Mouse (Mus musculus): ENCODE data around the gene Setd1a.

The Setd1a gene

DNA sequence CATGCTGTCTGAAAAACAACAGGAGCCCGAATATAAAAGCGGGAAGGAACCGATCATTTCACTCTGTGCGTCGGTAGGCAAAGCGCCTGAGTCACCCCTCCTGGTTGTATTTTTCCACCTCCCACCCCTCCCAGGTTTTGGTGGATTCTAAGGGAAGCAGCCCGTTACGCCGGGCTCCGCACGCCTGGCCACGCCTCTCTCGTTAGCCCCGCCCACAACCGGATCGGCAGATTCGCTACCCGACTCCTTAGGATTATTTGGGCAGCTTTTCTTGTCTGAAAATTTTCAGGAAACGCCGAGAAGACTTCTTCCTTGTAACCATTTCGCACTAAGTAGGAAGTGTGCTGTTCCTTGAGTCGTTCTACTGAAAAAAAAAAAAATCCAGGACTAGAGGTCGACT lies at the start of gene Setd1a:
Gene Setd1a (plus strand): TSS at position 245 of the 400 bp plus-strand sequence.
- WGBS: under 1% methylated on average over 23 of the region's 23 CpGs

DNA sequence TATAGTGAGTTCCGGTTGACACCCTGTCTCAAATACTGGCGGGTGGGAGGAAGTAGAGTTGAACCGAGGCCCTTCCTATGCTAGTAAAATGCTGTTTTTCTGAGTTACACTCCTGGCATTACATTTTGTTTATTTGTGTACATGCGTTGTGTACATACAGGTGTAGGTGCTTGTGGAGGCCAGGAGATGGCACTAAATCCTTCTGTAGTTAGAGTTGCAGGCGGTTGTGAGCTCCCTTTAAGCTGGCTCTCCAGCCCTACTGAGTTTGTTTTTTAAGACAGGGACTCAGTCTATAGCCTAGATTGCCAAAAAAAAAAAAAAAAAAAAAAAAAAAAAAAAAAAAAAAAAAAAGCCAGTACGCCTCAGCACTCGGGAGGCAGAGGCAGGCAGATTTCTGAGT lies 48.6 kb upstream of the Setd1a start:
- WGBS: 82% methylated on average over 7 of the region's 7 CpGs

DNA sequence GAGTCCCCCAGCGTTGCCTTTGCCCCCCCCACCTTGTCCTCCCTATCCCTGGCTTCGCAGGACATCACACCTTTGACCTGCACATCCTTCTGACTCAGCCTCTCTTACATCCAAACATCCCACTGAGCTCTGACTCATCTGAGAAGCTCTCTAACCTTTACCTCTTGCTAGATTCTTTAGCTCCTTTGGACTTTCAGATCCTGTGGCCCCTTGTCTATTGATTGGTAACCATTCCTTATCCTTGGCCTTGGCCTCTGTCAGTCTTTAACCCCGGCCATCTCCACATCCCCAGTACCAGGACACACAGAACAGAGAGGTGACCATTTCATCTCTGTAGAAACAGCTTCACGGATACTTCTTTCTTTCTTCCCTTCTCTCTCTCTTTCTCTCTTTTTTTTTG lies 46.3 kb upstream of the Setd1a start:
- 74% methylated on average over 4 of the region's 4 CpGs for WGBS

DNA sequence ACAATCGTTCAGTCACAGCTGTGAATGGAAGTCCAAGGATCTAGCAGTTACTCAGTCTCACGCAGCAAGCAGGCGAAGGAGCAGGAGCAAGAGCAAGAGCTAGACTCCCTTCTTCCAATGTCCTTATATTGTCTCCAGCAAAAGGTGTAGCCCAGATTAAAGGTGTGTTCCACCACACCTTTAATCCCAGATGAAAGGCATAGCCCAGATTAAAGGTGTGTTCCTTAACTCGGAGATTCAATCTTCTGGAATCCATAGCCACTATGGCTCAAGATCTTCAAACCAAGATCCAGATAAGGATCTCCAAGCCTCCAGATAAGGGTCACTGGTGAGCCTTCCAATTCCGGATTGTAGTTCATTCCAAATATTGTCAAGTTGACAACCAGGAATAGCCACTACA lies 44.4 kb upstream of the Setd1a start, which contains the start of gene Ctf2:
Gene Ctf2 (minus strand): TSS at position 101 of the 400 bp plus-strand sequence.
- 88% methylated on average over 1 of the region's 5 CpGs for WGBS

DNA sequence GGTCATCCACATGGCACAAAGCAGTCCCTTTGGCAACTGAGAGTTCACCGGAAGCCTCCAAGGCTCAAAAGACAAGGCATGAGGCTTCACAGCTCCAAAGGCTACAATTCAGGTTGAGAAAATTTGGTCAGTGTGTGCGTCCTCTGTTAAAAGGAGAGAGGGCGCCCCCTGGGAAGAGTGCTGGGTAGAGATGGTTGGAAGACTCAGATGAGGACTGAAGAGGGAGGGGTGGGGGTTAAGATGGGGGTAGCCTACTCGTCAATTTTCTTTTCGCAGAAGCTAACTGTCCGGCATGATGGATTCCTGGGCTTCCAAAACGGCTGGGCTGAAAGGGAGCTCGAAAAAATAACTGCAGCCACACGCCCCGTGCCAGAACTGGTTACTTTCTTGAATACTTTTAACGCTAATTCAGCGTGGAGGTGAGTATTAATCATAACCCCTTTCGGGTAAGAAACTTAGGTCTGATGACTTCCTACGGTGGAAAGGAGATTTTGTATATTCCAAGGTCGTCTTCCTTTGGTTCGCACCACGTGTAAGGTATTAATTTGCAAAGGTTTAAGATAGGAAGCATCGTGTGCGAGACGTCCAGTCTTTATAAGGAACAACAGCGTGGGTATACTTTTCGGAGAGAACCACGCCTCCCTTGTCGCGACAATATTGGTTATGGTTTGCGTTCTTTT lies 32.0 kb upstream of the Setd1a start, which contains the start of gene Fbxl19:
Gene Fbxl19 (plus strand): TSS at position 178 of the 680 bp plus-strand sequence.
- WGBS: 1% methylated on average over 26 of the region's 26 CpGs

DNA sequence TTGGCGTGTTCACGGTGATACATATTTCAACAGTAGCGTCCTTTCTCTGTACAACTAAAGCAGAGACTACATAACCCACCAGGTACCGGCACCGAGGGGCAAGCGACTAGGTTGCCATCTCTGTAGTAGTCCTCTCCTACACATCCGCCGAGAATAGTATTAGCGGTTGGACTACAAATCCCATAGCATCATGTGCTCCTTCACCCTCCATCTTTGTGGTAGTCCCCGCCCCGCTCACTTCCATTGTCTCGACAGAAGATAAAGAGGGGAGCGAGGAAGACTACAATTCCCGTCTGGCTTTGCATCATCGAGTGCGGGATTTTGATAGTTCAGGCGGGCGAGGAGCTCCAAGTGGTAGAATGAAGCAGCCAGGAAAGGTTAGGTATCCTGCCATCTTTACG lies 31.2 kb upstream of the Setd1a start:
- under 1% methylated on average over 19 of the region's 19 CpGs for WGBS

DNA sequence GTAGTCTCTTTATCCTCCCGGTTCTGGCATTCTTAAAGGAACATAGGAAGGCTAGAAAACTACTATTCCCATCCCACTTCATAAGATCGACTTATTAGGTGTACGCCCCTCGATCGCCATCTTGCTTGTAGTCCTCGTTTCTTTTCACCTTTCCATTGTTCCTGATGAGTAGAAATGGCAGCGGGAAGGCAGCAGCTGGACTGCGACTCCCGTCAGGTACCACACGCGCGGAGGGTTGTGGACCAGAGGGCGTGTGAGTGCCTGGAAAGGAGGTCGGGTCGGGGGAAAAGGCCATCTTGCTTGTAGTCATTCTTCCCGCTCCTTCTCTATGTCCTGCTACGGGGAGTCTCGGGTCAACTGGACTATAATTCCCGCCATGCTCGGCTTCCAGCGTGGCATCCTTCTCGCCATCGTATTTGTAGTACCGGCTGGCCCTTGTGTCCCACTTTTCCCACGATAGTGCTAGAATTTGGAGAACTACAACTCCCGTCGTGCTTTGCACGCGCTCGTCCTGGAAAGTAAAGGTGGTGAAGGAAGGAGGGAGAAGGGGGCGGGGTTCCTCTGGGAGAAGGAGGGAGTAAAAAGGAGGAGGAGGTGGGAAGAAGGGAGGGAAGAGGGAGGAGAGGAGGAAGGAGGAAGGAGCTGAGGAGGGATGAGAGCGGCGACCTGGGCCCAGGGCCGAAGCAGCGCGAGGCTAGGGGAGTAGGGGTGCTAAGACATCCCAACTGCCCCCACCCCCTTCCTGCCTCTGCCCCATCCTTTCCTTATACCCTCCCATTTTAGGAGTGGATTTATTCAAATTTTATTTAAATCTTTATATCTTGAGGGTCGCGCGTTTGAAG lies 30.6 kb upstream of the Setd1a start:
- WGBS: under 1% methylated on average over 39 of the region's 39 CpGs

DNA sequence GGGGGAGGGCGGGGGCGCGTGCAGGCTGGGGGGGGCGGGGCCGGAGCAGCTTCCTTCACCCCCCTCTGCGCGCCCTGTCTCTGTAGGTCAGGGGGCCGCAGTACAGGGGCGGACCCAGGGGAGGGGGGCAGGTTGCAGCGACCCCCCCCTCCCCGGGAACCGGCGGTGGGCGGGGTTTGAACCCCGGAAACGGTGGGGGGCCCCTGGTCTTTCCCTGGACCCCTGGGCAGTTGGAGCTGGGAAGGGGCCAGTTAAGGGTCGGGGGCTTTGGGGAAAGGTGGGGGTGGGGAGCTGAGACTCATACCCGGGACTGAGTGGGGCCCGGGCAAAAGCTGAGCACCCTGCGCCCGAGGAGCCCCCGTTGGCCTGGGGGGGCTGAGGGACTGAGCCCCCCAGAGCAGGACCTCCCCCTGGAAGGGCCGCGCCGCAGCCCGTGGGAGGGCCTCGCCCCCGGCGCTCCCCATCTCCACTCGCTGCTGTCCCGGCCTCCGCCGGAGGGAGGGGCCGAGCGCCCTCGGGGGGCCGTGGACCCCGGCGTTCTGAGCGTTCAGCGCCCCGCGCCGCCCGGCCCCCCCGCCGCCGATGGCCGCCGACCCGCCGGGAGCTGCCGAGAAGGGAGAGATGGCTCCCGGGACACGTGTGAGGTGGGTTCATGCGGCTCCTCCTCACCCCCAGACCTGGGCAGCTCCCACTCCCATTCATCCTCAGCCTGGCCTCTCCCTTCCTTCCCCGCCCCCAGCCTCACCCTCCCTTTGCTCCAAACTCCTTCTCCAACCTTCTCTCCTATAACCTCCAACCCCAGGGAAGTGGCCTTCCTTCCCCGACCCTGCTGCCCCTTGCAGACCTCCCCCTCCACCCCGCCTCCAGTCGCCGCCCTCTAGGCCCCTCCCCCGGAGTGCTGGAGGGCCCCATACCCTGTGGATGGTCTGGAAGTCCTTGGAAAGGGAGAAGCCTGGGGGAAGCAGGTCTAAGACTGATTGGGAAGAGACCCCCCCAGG lies 29.7 kb upstream of the Setd1a start:
- WGBS: 1% methylated on average over 62 of the region's 62 CpGs

DNA sequence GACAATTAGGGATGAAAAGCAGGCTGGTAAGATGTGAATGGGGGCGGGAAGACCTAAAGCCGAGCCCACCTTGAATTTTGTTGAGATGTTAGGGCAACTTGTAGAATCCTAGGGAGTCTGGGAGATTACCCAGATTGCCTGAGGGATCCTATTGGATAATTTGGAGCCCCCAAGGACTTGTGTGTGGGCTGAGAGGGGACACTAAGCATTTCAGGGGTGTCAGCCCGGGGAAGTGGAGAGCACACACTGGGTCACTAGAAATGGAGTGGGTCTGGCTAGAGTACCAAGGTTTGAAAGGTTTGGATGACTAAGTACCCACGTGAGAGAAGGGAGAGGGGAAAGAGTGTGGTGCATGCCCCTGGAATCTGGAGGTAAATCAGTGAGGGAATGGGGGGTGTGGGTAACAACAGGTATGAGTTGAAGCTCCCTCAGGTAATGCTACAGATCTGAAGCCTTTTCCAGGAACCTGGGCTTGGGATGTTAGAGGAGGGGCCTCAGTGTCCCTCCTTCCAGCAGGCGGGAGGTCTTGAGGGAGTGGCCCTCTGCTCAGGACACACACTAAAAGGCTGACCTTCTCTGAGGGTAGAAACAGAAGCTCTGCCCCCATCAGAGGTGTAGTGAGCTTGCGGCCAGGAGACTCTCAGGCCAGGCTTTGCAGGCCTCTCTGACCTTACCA lies 28.8 kb upstream of the Setd1a start:
- WGBS: 48% methylated on average over 6 of the region's 6 CpGs

DNA sequence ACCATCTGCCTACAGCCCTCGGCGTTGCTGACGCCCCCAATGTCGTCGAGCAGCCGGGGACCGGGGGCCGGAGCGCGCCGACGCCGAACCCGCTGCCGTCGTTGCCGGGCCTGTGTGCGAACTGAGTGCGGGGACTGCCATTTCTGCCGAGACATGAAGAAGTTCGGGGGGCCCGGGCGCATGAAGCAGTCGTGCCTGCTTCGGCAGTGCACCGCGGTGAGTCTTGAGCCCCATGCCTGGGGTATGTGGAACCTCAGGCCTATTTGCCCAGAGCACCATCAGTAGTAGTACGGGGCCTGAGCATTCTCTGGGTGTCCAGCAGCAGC lies 28.3 kb upstream of the Setd1a start:
- WGBS: 93% methylated on average over 28 of the region's 28 CpGs

DNA sequence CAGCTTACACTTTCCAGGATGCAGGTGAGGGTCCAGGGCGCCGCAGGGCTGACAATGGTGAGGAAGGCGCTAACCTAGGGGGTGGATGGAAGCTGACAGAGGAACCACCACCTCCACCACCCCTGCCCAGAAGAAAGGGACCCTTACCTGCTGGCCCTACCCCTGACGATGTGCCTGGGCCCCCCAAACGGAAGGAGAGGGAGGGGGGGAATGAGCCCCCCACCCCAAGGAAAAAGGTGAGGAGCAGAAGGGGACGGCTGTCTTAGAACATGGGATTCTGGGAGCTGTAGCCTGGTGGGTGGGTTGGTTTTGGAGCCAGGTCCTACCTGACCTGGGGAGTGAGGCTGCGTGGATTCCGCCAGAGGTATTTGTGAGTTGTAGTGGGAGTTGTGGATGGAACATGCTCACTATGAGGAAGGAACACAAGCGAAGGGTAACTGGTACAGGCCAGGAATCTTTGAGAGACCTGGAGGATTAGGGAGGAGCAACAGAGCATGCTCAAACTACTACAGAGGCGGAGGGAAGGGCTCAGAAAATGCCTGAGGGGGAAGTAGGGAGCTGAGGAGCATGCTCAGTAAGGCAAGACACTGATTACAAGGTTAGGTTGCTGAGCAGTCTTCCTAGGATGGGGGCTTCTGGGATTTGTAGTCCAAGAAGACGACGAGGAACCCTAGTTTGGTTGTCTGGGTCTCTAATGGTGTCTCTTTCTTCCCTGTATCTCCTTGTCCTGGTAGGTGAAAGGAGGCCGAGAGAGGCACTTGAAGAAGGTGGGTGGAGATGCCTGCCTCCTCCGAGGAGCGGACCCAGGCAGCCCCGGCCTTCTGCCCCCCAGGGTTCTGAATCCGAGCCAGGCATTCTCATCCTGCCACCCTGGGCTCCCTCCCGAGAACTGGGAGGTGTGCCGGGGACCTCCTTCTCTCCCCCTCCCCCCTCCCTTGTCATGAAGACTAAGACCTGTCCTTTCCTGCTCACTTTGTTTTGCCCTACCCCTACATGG lies 26.0 kb upstream of the Setd1a start:
- WGBS: 65% methylated on average over 19 of the region's 19 CpGs

DNA sequence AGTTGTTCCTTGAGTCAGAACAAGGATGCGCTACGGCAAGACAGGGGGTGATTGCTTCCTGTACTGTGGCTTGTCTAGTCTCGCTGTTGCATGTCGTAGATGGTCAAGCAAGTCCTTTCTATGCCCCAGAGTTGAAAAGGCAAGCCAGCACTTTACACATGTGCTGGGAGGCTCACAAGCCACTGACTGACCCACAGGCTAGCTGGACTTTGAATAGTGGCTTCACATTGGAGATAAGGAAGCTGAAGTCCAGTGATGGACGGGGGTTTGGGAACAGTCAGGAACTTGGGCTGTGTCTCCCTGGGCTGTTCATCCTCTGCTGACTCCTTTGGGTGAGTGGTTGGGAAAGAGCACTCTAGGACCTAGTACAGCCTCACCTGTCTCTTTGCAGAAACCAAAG lies 24.9 kb upstream of the Setd1a start:
- WGBS: 96% methylated on average over 5 of the region's 5 CpGs

DNA sequence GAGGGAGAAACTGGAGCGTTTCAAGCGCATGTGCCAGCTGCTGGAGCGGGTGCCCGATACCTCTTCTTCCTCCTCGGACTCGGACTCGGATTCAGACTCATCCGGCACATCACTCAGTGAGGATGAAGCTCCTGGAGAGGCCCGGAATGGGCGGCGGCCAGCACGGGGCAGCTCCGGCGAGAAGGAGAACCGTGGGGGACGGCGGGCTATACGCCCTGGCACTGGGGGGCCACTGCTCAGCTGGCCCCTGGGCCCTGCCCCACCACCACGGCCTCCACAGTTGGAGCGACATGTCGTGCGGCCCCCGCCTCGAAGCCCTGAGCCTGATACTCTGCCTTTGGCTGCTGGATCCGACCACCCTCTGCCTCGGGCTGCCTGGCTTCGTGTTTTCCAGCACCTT lies 24.4 kb upstream of the Setd1a start:
- 94% methylated on average over 26 of the region's 27 CpGs for WGBS

DNA sequence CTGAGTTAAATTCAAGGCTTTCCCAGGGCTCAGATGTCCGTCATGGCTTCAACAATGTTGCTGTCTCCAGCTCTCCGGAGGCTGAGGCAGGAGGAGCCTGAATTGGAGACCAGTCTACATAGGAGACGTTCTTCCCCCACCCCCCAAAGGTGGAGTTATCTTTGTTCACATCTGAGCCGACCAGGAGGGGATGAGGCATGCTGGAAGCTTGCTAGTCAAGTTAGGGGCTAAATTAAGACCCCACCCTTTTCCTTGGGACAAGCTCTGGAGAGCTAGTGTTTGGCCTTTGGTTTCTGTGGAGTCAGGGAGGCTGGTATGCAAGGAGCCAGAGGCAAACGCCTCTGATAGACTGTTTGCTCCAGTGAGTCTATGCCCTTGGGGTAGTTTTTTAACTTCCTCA lies 23.3 kb upstream of the Setd1a start:
- 63% methylated on average over 5 of the region's 5 CpGs for WGBS

DNA sequence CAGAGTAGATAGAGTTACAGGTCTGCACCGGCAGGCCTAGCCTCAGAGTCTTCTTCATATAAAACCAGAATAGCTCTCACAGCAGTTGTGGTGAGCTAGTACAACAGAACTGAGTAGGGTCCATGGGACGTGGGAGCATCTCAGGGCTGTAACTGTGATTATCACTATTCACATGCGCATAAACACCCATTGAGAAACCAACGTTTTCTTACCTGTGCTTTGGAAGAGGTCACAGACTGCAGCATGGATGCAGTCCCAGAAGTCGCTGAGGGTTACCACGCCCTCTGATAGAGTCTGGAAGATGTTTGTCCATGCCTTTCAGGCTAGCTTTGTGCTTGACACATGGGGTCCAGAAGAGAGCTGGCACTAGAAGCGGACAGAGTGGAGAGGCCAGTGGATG lies 22.7 kb upstream of the Setd1a start:
- WGBS: 83% methylated on average over 7 of the region's 7 CpGs

DNA sequence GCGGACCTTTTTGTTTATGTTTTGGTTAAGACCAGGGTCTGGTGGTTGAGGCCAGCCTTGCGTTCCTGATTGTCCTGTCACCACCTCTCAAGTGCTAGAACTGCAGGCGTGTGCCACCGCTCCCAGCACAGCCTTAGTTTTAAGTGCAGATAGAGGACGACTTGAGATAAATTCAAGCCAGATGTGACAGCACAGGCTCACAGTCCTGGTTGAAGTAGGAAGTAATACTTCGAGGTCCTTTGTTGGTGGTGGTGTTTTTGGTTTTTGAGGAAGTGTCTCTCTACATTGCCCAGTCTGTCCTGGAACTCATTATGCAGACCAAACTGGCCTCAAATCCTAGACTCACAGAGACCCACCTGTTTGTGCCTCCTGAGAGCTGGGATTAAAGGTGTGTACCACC lies 16.8 kb upstream of the Setd1a start:
- WGBS: 75% methylated on average over 6 of the region's 6 CpGs

DNA sequence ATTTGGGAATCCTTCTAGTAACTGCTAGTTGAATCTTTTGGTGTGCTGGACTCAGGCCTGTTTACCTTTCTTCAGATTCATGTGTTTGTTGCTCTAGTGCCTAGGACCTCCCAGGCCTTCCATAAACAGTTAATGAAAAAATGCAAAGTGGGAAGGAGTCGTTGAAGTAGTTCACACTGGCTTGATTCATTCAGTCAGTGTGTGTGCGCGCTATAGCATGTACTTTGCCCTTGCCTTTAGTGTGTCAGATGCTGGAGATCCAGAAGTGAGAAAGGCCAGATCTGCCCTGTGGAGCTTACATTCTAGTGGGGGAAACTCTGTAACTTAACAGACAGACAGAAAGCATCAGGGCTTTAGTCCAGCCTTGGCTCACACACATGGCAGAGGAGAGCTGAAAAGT lies 16.0 kb upstream of the Setd1a start:
- 72% methylated on average over 3 of the region's 3 CpGs for WGBS

DNA sequence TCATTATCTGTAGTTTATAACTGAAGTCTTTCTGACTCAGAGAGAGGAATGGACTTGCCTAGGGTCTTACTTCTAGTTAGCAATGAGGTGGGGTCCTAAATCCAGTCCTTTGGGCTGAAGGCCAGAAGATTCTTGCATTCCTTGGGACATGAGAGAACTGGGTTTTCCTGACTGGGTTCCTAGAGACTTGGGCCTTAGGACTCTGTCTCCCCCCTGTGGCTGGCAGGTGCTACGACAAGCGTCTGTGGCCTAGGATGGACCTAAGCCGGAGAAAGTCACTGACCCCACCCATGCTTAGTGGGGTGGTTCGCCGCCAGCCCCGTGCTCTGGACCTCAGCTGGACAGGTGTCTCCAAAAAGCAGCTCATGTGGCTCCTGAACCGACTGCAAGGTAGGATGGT lies 15.4 kb upstream of the Setd1a start:
- 28% methylated on average over 7 of the region's 7 CpGs for WGBS

DNA sequence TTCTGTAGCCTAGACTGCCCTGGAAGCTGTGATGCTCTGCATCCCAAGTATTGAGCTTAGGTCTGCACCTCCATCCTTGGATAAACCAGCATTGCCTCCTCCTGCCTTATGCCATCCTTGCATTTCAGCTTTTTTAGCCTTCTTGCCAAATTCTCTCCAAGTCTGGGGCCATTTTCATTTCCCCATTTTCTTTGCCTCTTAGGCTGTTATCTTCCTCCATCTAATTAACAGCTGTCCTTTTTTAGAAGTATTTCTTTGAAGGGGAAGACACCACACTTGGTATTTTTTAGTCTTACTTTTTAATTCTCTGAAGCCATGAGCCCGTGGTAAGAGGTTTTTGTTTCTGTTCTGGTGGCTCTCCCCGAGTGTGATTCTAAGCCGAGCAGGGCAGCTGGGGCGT lies 12.8 kb upstream of the Setd1a start:
- WGBS: 75% methylated on average over 4 of the region's 4 CpGs

DNA sequence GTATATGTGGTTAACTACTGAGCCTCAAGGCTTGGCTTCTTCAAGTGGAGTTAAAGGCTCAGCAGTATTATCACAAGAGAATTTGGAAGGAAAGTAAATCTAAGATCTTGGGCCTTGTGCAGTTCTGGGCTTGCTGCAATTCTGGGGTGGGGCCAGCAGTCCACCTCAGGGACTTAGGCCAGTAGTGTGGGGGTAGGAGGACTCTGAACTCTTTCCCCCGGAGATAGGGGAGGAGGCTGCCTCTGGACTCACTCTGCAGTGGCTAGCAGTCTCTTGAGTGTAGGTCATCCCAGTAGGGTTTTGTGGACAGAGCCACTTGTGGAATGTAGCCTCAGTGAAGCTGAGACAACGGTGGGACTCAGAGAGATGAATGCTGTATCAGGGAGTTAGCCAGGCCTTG lies 10.7 kb upstream of the Setd1a start:
- 85% methylated on average over 2 of the region's 2 CpGs for whole genome bisulfite sequencing

Data from cerebral cortex, adult 2 months (tissue).